Mouse (Mus musculus): ENCODE data around the gene Gmppa.

Gene Gmppa

GRCm38 (mm10) chr1:75423780-75424390 lies 11.8 kb upstream of the Gmppa start:
- DNase-seq: no peak

GRCm38 (mm10) chr1:75425796-75426471 lies 9.8 kb upstream of the Gmppa start:
- peak; percentile 74 to 79 for DNase-seq

GRCm38 (mm10) chr1:75438782-75439181 lies 3.1 kb downstream of the Gmppa start:
- DNase-seq: no peak

- no peak for DNase-seq
Measured at GRCm38 (mm10) chr1:75440661-75441060, 4.9 kb downstream of the Gmppa start.

GRCm38 (mm10) chr1:75441471-75441996 lies 5.8 kb downstream of the Gmppa start:
- no peak for DNase-seq

GRCm38 (mm10) chr1:75442171-75442570 lies 6.4 kb downstream of the Gmppa start:
- DNase-seq: no peak

GRCm38 (mm10) chr1:75442811-75443210 lies 7.1 kb downstream of the Gmppa start:
- no peak for DNase-seq

- no peak for DNase-seq
Measured at GRCm38 (mm10) chr1:75443247-75444024, 7.7 kb downstream of the Gmppa start.

- no peak for DNase-seq
Measured at GRCm38 (mm10) chr1:75444208-75444607, 8.5 kb downstream of the Gmppa start.

GRCm38 (mm10) chr1:75445141-75445701 lies 9.5 kb downstream of the Gmppa start:
- DNase-seq: no peak

- peak; percentile 88 to 89 for DNase-seq
Measured at GRCm38 (mm10) chr1:75445751-75446611, 10.3 kb downstream of the Gmppa start.

- peak; percentile 58 to 75 for DNase-seq
Measured at GRCm38 (mm10) chr1:75446656-75447055, 10.9 kb downstream of the Gmppa start.

GRCm38 (mm10) chr1:75447265-75448051 lies 11.7 kb downstream of the Gmppa start:
- DNase-seq: peak in 1 of 2 experiments; percentile 58

- DNase-seq: no peak
Measured at GRCm38 (mm10) chr1:75448052-75448431, 12.3 kb downstream of the Gmppa start.

GRCm38 (mm10) chr1:75448937-75449336 lies 13.2 kb downstream of the Gmppa start:
- no peak for DNase-seq

GRCm38 (mm10) chr1:75449377-75450135 lies 13.8 kb downstream of the Gmppa start:
- no peak for DNase-seq

- peak; percentile 56 to 62 for DNase-seq
Measured at GRCm38 (mm10) chr1:75450314-75451005, 14.7 kb downstream of the Gmppa start, which contains the start of gene Asic4. Asic4 (plus strand) TSS chr1:75450436.

GRCm38 (mm10) chr1:75451900-75452299 lies 16.2 kb downstream of the Gmppa start:
- DNase-seq: no peak

GRCm38 (mm10) chr1:75455433-75455832 lies 19.7 kb downstream of the Gmppa start:
- no peak for DNase-seq

GRCm38 (mm10) chr1:75455948-75456347 lies 20.2 kb downstream of the Gmppa start:
- no peak for DNase-seq

All from kidney, postnatal 4 days (tissue).